Mouse (Mus musculus) kidney, embryonic 14.5 days (tissue): ENCODE results near the gene Apaf1. TPM values are rescaled to one million over a fixed set of nuclear protein-coding genes. Genes with fewer than 3 reads are reported as not detected.

Source experiments
- ATAC-seq: fragments of 200-750 bp; cut with Nextera tagmentation; 2 replicates; pipeline ENCODE4 v1.8.0; 2017; ENCODE audit warnings: moderate number of reproducible peaks, mild to moderate bottlenecking, moderate TSS enrichment, moderate library complexity; ENCODE audit not compliant: low FRiP score, low TSS enrichment
- H3K27ac ChIP-seq: fragments of 300-500 bp; sonication (generic); 2 replicates; pipeline ENCODE4 v1.5.1; 2014; ENCODE audit warnings: low read depth, mild to moderate bottlenecking, low read length, moderate library complexity, mixed read lengths
- H3K27me3 ChIP-seq: fragments of 300-500 bp; sonication (generic); 2 replicates; pipeline ENCODE4 v1.6.1; 2014; ENCODE audit warnings: mild to moderate bottlenecking, low read length; ENCODE audit not compliant: control insufficient read depth, insufficient read depth
- H3K36me3 ChIP-seq: fragments of 300-500 bp; sonication (generic); 2 replicates; pipeline ENCODE4 v1.6.1; 2014; ENCODE audit warnings: low read length, mixed read lengths; ENCODE audit not compliant: control insufficient read depth, insufficient read depth
- H3K4me1 ChIP-seq: fragments of 300-500 bp; sonication (generic); 2 replicates; pipeline ENCODE4 v1.6.1; 2014; ENCODE audit warnings: low read length, mixed read lengths; ENCODE audit not compliant: control insufficient read depth, insufficient read depth
- H3K4me2 ChIP-seq: fragments of 300-500 bp; sonication (generic); replicated peaks from 2 replicates; pipeline ENCODE4 v1.6.1; 2014; ENCODE audit warnings: low read depth, mild to moderate bottlenecking, low read length
- H3K4me3 ChIP-seq: fragments of 300-500 bp; sonication (generic); 2 replicates; pipeline ENCODE4 v1.5.1; 2014; ENCODE audit warnings: mild to moderate bottlenecking, low read length
- H3K9ac ChIP-seq: fragments of 300-500 bp; sonication (generic); 2 replicates; pipeline ENCODE4 v1.6.1; 2014; ENCODE audit warnings: low read depth, mild to moderate bottlenecking, low read length, moderate library complexity
- H3K9me3 ChIP-seq: fragments of 300-500 bp; sonication (generic); 2 replicates; pipeline ENCODE4 v1.6.1; 2016; ENCODE audit warnings: low read length; ENCODE audit not compliant: control insufficient read depth
- WGBS: fragments of 180-500 bp; shearing (Covaris S2); extraction: QIAGEN DNeasy Blood & Tissue Kit; methylation state at CpG from one replicate; pipeline ENCODE4 v1.1.7; 2014; 5-methylcytosine and 5-hydroxymethylcytosine counted together
- polyA plus RNA-seq: library from polyadenylated mRNA; unstranded; fragments of >200 nt; fragmentation: Nextera tagmentation; extraction: Ambion mirVana; gene quantifications from 2 replicates; pipeline ENCODE4 v1.2.1, GENCODE M21; 2014

Apaf1 gene
- polyA plus RNA-seq, 1 experiment from 2014 or later = 26.2 TPM

DNA sequence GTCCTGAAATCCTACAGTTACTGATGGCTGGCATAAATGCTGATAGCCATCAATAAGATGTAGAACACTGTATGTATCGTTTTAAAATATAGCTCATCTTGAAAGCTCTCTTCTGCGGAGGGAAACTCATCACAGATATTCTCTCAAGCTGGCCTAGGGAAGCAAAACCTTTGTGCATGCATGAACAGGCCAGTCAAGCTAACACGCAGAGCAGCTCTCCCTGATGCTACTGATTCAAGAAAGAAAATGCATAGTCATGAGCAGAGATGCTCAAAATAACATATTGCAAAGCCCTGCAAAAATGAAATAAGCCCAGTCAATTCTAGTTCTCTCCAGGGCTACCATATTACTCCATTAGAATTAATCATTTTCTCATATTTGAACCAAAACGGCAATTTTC, 55.1 kb downstream of the Apaf1 start:
- 94% methylated on average over 4 of the region's 4 CpGs for WGBS
- H3K4me3 ChIP-seq = no peak overlapping the region
- no peak for ATAC-seq
- peaks cover 14% of the 10 kb centered on the region; the same call in 1 of the 2 replicates for H3K36me3 ChIP-seq
- no peaks in the 10 kb centered on the region for H3K4me1 ChIP-seq
- no peak overlapping the region for H3K4me2 ChIP-seq
- H3K27me3 ChIP-seq = no peaks in the 10 kb centered on the region
- H3K27ac ChIP-seq = no peak overlapping the region
- no peaks in the 10 kb centered on the region for H3K9me3 ChIP-seq
- no peak overlapping the region for H3K9ac ChIP-seq

DNA sequence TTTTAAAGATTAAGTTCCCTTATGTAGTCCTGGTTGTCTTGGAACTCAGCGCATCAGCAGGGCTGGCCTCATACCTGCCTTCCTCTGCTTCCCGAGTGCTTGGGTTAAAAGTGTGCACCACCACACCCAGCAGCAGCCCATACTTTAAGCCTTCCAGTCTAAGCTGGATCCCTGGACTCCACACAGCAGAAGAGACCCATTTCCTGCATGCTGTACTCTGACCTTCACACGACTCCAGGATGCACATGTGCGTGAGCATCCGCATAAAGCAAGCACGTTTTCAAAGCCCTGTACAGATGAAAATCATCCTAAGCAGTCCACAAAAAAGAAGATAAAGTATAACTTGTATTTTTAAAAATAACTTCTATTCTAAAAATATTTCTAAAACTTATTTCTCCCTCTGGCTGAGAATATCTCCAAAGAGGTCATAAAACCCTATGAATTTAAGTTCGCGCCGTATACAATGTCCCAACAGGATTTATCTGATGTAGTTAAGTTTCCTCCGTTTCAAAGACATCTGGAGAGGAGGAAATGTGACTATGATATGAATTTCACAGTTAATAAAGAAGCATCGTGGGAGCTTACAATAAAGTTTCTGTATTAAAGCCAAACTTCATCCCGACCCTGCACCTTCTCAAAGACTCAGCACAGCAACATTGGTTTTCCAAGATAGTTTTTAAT, 76.6 kb downstream of the Apaf1 start:
- Histone ChIP-seq H3K9ac (no peak overlapping the region), H3K27ac (no peak overlapping the region), H3K4me1 (no peaks in the 10 kb centered on the region), H3K27me3 (no peaks in the 10 kb centered on the region), H3K4me2 (no peak overlapping the region), H3K4me3 (no peak overlapping the region), H3K36me3 (peaks cover 4% of the 10 kb centered on the region; the same call in 1 of the 2 replicates), H3K9me3 (no peaks in the 10 kb centered on the region)
- no peak for ATAC-seq
- WGBS = 85% methylated on average over 12 of the region's 12 CpGs

- Histone ChIP-seq H3K4me2 (no peak overlapping the region), H3K27me3 (no peaks in the 10 kb centered on the region), H3K36me3 (no peaks in the 10 kb centered on the region; the same call in 1 of the 2 replicates), H3K9me3 (no peaks in the 10 kb centered on the region), H3K4me3 (no peak overlapping the region), H3K27ac (no peak overlapping the region), H3K9ac (no peak overlapping the region), H3K4me1 (no peaks in the 10 kb centered on the region)
- 74% methylated on average over 13 of the region's 13 CpGs for WGBS
- no peak for ATAC-seq
These were observed 81.1 kb downstream of the Apaf1 start for GRCm38 (mm10) chr10:91001421-91001820.

DNA sequence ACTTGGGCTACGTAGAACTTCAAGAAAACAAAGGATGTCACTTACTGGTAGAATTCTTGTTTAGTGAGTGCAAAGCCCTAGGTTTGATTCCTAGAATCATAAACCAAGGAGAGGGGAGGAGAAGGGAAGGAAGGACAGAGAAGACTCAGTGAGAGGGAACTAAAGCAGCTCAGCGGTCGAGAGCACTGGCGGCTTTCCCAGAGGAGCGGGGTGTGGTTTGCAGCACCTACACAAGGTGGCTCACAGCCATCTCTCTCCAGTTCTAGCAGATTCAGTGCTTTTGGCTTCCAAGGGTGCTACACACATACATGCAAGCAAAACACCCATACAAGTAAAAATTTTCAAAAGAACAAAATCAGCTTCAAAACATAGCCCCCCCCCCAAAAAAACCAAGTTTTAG, 82.7 kb downstream of the Apaf1 start:
- Histone ChIP-seq H3K9ac (no peak overlapping the region), H3K27me3 (no peaks in the 10 kb centered on the region), H3K4me3 (no peak overlapping the region), H3K9me3 (no peaks in the 10 kb centered on the region), H3K4me2 (no peak overlapping the region), H3K4me1 (no peaks in the 10 kb centered on the region), H3K27ac (no peak overlapping the region), H3K36me3 (peaks cover 13% of the 10 kb centered on the region; the same call in 1 of the 2 replicates)
- ATAC-seq = no peak
- WGBS = 79% methylated on average over 5 of the region's 5 CpGs

DNA sequence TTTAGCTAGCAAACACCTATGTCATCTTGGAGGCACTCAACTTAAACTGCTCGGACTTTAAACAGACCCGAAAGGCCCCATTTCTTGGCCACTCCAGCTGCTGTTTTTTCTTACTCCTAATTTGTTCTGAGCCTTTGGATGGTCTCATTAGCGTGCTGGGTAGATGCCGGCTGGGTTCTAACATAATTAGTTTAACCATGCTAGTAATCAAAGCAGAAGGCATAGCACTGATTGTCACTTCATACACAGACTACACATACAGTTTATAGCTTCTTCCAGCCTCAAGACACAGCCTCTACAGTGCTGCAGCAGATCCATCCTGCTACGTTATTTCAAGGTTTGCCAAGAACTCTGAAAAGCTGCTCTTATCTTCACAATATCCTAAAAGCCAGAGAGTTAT, 88.7 kb downstream of the Apaf1 start:
- Histone ChIP-seq H3K4me3 (no peak overlapping the region), H3K4me1 (no peaks in the 10 kb centered on the region), H3K4me2 (no peak overlapping the region), H3K36me3 (peaks cover 27% of the 10 kb centered on the region; the same call in 1 of the 2 replicates), H3K27me3 (no peaks in the 10 kb centered on the region), H3K9ac (no peak overlapping the region), H3K27ac (no peak overlapping the region), H3K9me3 (no peaks in the 10 kb centered on the region)
- 91% methylated on average over 5 of the region's 5 CpGs for WGBS
- no peak for ATAC-seq

DNA sequence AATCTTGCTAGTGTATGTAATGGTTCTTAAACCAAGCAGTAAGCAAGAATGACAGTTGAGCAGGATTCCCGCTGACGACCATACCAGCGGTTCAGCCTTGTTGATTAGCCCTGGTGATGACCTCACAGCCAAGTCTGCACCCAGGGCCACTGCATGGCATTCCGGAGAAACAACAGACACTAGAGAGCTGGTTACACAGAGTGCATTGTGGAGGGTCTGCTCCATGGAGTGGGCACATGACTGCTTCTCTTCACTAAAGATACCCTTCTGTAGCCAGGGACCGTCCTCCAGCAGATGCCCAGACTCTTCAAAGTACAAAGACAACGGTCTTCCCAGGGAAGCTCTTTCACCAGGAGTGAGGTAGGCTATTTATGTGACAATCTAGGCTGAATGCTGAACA, 90.3 kb downstream of the Apaf1 start:
- peaks cover 27% of the 10 kb centered on the region; the same call in 1 of the 2 replicates for H3K36me3 ChIP-seq
- no peaks in the 10 kb centered on the region for H3K27me3 ChIP-seq
- ATAC-seq = no peak
- no peak overlapping the region for H3K4me2 ChIP-seq
- no peak overlapping the region for H3K4me3 ChIP-seq
- 92% methylated on average over 6 of the region's 6 CpGs for WGBS
- no peaks in the 10 kb centered on the region for H3K9me3 ChIP-seq
- H3K9ac ChIP-seq = no peak overlapping the region
- H3K4me1 ChIP-seq = no peaks in the 10 kb centered on the region
- H3K27ac ChIP-seq = no peak overlapping the region

- 90% methylated on average over 6 of the region's 6 CpGs for WGBS
- Histone ChIP-seq H3K9me3 (no peaks in the 10 kb centered on the region), H3K27me3 (no peaks in the 10 kb centered on the region), H3K9ac (no peak overlapping the region), H3K27ac (no peak overlapping the region), H3K36me3 (peaks cover 17% of the 10 kb centered on the region; the same call in 1 of the 2 replicates), H3K4me3 (no peak overlapping the region), H3K4me1 (no peaks in the 10 kb centered on the region), H3K4me2 (no peak overlapping the region)
- ATAC-seq = no peak
These were observed 92.2 kb downstream of the Apaf1 start for GRCm38 (mm10) chr10:90990340-90990739.

DNA sequence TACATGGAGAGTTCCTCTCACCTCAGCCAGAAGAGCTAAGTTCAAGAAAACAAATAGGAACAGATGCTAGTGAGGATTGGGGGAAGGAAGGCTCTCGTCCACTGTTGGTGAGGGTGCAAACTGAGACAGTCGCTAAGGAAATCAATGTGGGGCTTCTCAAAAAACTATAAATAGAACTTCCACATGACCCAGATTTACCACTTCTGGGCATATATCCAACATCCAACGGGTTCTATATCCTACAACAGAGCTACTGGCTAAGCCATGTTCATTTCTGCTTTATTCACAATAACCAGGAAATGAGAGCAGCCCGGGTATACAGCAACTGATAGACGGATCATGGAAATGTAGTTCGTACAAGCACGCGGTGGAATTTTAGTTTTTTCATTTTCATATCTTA, 99.5 kb downstream of the Apaf1 start:
- WGBS = 72% methylated on average over 8 of the region's 8 CpGs
- no peak for ATAC-seq

GRCm38 (mm10) chr10:90981811-90982210, 100.8 kb downstream of the Apaf1 start:
- H3K27ac ChIP-seq = no peak overlapping the region
- WGBS = 90% methylated on average over 4 of the region's 4 CpGs
- ATAC-seq = no peak
- H3K4me2 ChIP-seq = no peak overlapping the region
- H3K4me3 ChIP-seq = no peak overlapping the region
- no peaks in the 10 kb centered on the region for H3K4me1 ChIP-seq
- H3K9ac ChIP-seq = no peak overlapping the region
- no peaks in the 10 kb centered on the region for H3K36me3 ChIP-seq
- H3K9me3 ChIP-seq = 0 out of 2 replicates have a peak, but pooled peaks cover 2% of the 10 kb centered on the region
- H3K27me3 ChIP-seq = no peaks in the 10 kb centered on the region

More for the DNA sequence above, 99.5 kb downstream of the Apaf1 start:
- Histone ChIP-seq H3K36me3 (no peaks in the 10 kb centered on the region), H3K9ac (no peak overlapping the region), H3K9me3 (0 out of 2 replicates have a peak, but pooled peaks cover 2% of the 10 kb centered on the region), H3K27ac (no peak overlapping the region), H3K27me3 (no peaks in the 10 kb centered on the region), H3K4me2 (no peak overlapping the region), H3K4me3 (no peak overlapping the region), H3K4me1 (no peaks in the 10 kb centered on the region)
